Mouse (Mus musculus) adrenal gland, adult (tissue): ENCODE data around the gene Mapk6.

Experiments
- DNase-seq, 2 experiments: peaks; one replicate each; pipeline ENCODE4 v3.0.0; 2022 to 2023; ENCODE audit warnings: low spot score in 1 of 2; ENCODE audit not compliant: inconsistent age in 2 of 2

The Mapk6 gene

GRCm38 (mm10) chr9:75328047-75328446, 81.8 kb downstream of the Mapk6 start:
- DNase-seq, result no peak

- no peak for DNase-seq
These were observed 87.5 kb downstream of the Mapk6 start for GRCm38 (mm10) chr9:75322099-75322885.

- DNase-seq, result peak in 1 of 2 experiments; percentile 71
These were observed 90.4 kb downstream of the Mapk6 start for GRCm38 (mm10) chr9:75319365-75319764.
